Mouse (Mus musculus): Measurements from ENCODE around the gene Chpf.
A peak's percentile ranks its signal among the peaks of the same experiment; 100 is the strongest.

The Chpf gene

DNA sequence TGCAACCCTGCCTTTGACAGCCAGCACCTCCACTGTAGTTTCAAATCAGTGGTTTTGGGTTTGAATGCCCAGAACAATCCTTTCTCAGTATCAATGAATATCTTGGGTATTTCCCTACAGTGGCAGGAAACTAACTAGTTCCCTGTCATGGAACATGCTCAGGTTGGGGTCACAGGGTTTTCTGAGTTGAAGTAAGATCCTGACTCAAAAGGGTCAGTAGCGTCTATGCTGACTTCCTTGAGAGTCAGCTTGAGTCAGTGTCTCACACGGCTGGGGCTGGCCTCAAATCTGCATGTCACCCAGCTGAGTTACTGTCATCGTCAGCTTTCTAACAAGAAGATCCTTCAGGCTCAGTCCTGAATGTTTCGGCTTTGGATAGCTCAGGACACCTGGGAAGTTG, 19.8 kb upstream of the Chpf start:
- no peak for DNase-seq

DNA sequence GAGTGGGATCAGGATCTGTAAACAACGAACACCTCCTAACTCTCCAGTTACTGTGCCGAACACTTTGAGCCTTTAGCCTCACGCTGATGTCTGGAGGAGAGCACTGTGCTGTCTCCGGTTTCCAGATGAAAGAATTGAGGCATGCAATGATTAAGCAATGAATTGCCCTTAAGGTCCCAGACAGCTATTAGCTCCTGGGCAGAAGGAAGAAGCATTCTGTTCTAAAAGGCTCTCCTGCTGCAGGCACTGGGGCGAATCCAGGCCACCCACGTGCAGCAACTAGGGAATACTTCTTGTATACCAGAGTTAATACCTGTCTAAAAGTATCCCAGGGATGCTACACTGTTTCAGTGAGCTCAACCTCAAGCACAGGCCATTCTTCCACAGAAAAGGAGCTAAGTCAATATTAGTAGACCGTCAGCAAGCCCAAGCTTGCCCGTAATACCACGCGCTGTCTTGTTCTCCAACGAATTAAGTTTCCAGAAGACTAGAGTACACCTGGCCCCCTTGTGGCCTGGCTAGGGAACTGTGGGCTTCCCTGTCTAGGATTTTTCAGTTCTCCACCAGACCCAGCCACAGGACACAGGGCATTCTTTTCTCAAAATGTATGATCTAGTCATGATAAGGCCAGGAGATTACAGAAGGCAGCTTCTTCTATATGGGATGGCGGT, 15.9 kb upstream of the Chpf start:
- DNase-seq = peak; percentile 54

GRCm38 (mm10) chr1:75492579-75493170, 13.6 kb upstream of the Chpf start:
- DNase-seq = no peak

- DNase-seq = no peak
Measured at GRCm38 (mm10) chr1:75490785-75491551, 11.9 kb upstream of the Chpf start.

GRCm38 (mm10) chr1:75487405-75488161, 8.5 kb upstream of the Chpf start:
- peak; percentile 86 for DNase-seq

- peak in 1 of 2 experiments; percentile 48 for DNase-seq
Measured at GRCm38 (mm10) chr1:75487040-75487404, 7.9 kb upstream of the Chpf start.

- no peak for DNase-seq
Measured at GRCm38 (mm10) chr1:75486561-75486960, 7.5 kb upstream of the Chpf start.

- no peak for DNase-seq
Measured at GRCm38 (mm10) chr1:75480735-75481134, 1.6 kb upstream of the Chpf start.

DNA sequence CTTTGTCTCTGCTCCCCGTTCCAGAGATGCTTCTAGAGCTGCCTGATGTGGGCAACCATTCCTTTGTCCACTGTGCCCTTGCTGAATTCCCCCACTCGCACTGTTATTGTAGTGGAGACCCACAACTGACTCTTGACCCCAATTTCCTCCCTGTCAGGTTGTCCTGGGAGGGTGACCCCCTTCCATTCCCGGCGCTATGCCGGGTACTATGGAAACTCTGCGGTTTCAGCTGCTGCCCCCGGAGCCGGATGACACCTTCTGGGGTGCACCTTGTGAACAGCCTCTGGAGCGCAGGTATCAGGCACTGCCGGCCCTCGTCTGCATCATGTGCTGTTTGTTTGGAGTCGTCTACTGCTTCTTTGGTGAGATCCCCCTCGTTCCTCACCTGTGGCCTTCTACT, 929 bp upstream of the Chpf start:
- peak; percentile 41 to 54 for DNase-seq

DNA sequence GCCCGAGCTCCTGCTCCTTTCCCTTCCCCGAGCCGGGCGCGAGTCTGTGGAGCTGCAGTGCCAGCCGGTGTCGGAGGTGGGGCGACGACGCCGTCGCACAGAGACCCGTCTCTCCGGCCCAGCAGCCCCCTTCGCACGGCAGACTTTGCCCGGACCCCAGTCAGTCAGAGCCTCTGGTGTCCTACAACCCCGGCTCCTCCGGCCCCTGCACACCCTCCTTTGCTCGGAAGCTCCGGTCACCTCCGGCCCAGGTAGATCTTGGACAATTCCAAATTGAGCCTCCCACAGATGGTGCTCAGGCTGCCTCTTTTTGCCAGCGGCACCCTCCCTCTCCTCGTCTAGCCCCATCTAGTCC, 505 bp upstream of the Chpf start:
- DNase-seq = no peak

DNA sequence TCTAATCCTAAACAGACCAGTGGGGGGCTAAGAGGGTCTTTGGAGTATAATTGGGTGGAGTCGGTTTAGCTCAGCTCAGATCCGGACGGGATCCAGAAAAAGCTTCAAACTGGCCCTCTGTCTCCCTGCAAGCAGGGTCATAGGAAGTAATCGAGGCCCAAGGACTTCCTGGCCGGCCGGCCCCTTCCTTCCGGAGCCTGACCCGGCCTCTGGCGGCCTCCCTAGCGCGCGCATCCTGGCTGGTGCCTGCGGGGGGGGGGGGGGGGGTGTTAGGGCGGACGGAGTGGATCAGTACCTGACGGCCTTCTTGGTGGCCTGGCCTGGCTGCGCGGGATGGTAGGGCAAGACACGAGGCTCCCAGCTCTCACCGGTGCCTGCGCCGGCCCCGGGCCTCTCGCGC, 610 bp downstream of the Chpf start:
- DNase-seq = no peak

DNA sequence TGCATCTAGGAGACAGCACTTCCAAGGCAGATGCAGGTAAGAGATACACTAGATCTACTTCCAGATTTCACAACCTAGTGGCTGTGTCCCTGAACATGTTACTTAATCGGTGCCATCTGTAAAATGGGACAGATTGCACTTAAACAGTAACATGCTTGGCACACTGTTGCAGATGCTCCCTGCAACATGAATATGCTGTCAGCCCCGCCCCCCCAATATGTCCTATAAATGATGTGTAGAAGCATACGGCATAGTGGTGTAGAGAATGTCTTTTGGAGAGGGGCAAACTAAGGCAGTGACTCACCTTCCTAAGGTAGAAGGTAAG, 1.2 kb downstream of the Chpf start:
- peak in 1 of 2 experiments; percentile 38 for DNase-seq

- peak; percentile 92 to 96 for DNase-seq
Measured at GRCm38 (mm10) chr1:75477264-75477965, 1.7 kb downstream of the Chpf start.

DNA sequence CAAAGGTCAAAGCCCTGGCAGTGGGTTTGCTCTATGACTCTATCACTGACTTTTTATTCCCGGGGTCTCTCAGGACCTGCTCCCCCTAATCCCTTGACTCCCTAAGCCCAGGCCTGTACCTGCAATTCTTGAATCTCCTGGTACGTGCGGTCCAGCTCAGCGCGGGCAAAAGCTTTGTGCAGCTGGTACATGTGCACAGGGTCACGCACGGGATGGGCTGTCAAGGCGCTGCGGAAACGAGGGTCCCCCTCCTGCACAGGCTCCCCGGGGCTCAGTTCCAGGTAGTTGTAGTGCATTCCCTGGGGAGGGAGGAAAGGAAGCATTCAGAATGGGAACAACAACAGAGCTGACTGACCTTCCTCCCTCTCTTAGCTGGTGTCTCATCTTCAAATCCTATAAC, 2.7 kb downstream of the Chpf start:
- no peak for DNase-seq

DNA sequence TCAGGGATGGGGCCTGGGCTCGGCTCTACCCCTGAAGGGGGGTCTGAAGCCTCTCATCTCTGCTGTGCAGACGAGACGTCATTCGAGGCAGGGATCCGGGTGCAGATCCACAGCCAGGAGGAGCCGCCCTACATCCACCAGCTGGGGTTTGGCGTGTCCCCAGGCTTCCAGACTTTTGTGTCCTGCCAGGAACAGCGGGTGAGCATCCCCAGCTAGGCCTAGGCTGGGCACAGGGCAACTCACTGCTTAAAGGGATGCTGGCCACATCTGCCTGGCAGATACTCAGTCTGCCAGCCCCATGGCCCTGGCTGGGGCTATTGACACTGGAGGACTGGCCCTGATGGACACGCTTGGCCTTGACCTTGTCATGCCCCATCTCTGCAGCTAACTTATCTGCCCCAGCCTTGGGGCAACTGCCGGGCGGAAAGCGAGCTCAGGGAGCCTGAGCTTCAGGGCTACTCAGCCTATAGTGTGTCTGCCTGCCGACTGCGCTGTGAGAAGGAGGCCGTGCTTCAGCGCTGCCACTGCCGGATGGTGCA, 9.8 kb downstream of the Chpf start:
- DNase-seq = no peak

- peak; percentile 76 to 91 for DNase-seq
Measured at GRCm38 (mm10) chr1:75467215-75467927, 11.7 kb downstream of the Chpf start.

- no peak for DNase-seq
Measured at GRCm38 (mm10) chr1:75463652-75464204, 15.4 kb downstream of the Chpf start.

- no peak for DNase-seq
Measured at GRCm38 (mm10) chr1:75462636-75463035, 16.5 kb downstream of the Chpf start.

GRCm38 (mm10) chr1:75460297-75460696, 18.8 kb downstream of the Chpf start:
- DNase-seq = no peak

DNA sequence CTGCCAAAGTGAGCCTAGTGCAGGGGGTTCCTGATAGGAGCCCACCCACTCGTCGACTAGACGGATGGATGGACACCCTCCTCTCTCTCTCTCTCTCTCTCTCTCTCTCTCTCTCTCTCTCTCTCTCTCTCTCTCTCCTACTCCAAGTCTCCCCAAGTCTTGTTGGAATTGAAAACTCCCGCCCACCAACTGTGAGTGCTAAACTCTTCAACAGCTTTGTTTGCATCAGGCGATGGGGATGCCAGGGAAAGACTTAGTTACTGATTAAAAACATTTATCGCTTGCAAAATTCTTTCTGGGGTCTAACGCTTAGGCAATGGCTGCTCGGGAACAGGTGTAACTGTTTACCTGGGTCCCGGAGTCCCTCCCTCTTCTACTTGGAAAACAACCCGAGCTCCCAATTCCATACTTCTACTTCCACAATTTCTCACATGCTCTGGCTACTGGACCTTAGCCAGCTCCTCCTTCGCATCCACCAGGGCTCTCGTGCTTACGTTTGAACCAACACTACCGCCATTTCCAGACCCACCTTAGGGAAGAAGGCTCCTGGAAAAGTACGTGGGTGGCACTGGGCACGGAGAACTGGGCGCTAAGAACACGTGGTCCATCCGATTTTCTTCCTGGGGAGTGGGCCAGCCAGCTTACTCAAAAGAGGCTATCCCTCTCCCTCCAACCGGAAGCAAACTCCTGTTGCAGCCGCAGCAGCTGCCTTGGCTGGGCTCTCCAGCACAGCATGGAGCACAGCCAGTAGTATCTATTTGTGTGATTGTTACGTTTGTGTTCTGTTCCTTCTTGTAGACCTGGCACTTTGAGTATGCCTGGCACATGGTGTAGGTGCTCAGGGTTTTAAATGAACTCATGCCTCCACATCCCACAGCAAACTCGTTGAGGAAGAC, 20.1 kb downstream of the Chpf start:
- peak in 1 of 2 experiments; percentile 44 for DNase-seq
